Mouse (Mus musculus): ENCODE results near the gene Nsun3.
"Not testable (repeated sequence)": the region's sequence is repeated elsewhere in the genome, so short reads cannot be mapped to it uniquely, and the experiment has no call there.

The Nsun3 gene

GRCm38 (mm10) chr16:62753079-62753478 is 33.5 kb downstream of the Nsun3 start:
- no peak for DNase-seq (ENCODE audit: low spot score in 2 of 2)

GRCm38 (mm10) chr16:62745875-62746274 is 40.7 kb downstream of the Nsun3 start:
- no peak for DNase-seq (ENCODE audit: low spot score in 2 of 2)

- no peak for DNase-seq (ENCODE audit: low spot score in 2 of 2)
These were observed 52.3 kb downstream of the Nsun3 start for GRCm38 (mm10) chr16:62734359-62734758.

GRCm38 (mm10) chr16:62730291-62730690 is 56.3 kb downstream of the Nsun3 start:
- DNase-seq (ENCODE audit: low spot score in 2 of 2), result no peak

GRCm38 (mm10) chr16:62729846-62730245 is 56.8 kb downstream of the Nsun3 start:
- no peak for DNase-seq (ENCODE audit: low spot score in 2 of 2)

- not testable (repeated sequence) for DNase-seq (ENCODE audit: low spot score in 2 of 2)
These were observed 68.4 kb downstream of the Nsun3 start for GRCm38 (mm10) chr16:62718255-62718654.

- no peak for DNase-seq (ENCODE audit: low spot score in 2 of 2)
These were observed 96.2 kb downstream of the Nsun3 start for GRCm38 (mm10) chr16:62690436-62690835.

- DNase-seq (ENCODE audit: low spot score in 2 of 2), result no peak
These were observed 100.5 kb downstream of the Nsun3 start for GRCm38 (mm10) chr16:62686073-62686472.

- DNase-seq (ENCODE audit: low spot score in 2 of 2), result no peak
These were observed 101.1 kb downstream of the Nsun3 start for GRCm38 (mm10) chr16:62685494-62685893.
